Mouse (Mus musculus) thymus, adult 2 months (tissue): ENCODE data around the gene Atl1.

ENCODE experiments used
- CTCF ChIP-seq: fragments of 200-500 bp; IDR thresholded peaks from 2 replicates; pipeline ENCODE4 v1.5.1; 2012; ENCODE audit warnings: mild to moderate bottlenecking, control low read depth, low read length, moderate library complexity, borderline replicate concordance; ENCODE audit not compliant: control insufficient read depth, poor library complexity, insufficient read depth; ENCODE audit errors: extremely low read depth
- POLR2A ChIP-seq: fragments of 200-500 bp; IDR thresholded peaks from 2 replicates; pipeline ENCODE4 v1.6.1; 2012; ENCODE audit warnings: mild to moderate bottlenecking, low read length, control low read depth, moderate library complexity; ENCODE audit not compliant: control insufficient read depth, poor library complexity, insufficient read depth; ENCODE audit errors: extremely low read depth

GRCm38 (mm10) chr12:69892371-69893251 lies at the start of gene Atl1, which contains the start of gene Map4k5:
- TF ChIP-seq CTCF (peak; percentile 95), POLR2A (peak; percentile 48; the same call in 1 of the 2 replicates)
